Comparison of ENCODE assay signal across 13 mouse cellular contexts in genomic region chr8:119948340-119948739, GRCm38 (mm10). TPM values are rescaled to one million over a fixed set of nuclear protein-coding genes. Genes with fewer than 3 reads are reported as not detected.
DNase-seq lines count a peak whose midpoint lies in the region; ATAC-seq lines count a peak whose summit lies in the region.
"Had no signal": no experiment of that assay in that cellular context is flagged by ENCODE, and none has a peak within 500 bp of the region (broad histone marks: within the 10 kb centered on the region; RNA-seq: fewer than 3 reads in every experiment).

No protein-coding gene starts in this region.

- intact Hi-C loops in left cerebral cortex, postnatal 10 days (cut with DNase I) = no loop called here

- peak; percentile 39 for ATAC-seq in CD4-positive, CD25-positive, alpha-beta regulatory T cell, adult 4 months

- peak; percentile 49 to 57 for DNase-seq in left cerebral cortex, adult 18-20 months (ENCODE audit: low spot score in 2 of 2)
- no peak for DNase-seq in left cerebral cortex, postnatal 10 days (ENCODE audit: extremely low spot score in 1 of 2, low spot score in 2 of 2)
- DNase-seq in CD4-positive helper T cell, adult 2 months (ENCODE audit: low read depth, low spot score) = peak; percentile 68
- DNase-seq in brain, adult 2 months (ENCODE audit: low read depth, low spot score) = peak; percentile 80
- DNase-seq in embryo, embryonic 9.5 days (ENCODE audit: extremely low spot score) = no peak
- no peak for DNase-seq in cerebellum, adult 8-10 months
- no peak for DNase-seq in cerebellum, postnatal 25 days
- DNase-seq: cerebellum, adult 9-11 months; gastrocnemius, postnatal 14 days; thymus, postnatal 36 days had no signal

RNA-seq across cellular contexts. Expression of gene Gm20388, which starts 37.7 kb away (rescaled TPM):
- 1 to 10 TPM; 4.4 to 7.8 TPM for total RNA-seq in left cerebral cortex, adult 18-20 months (2021)
- total RNA-seq in left cerebral cortex, postnatal 10 days (2021) = 1 to 10 TPM; 4.4 to 9.0 TPM
- 10 to 100 TPM; 10.7 to 12.8 TPM for polyA plus RNA-seq in CD4-positive, CD25-positive, alpha-beta regulatory T cell, adult 4 months (2017; shearing (Covaris generic))
- polyA plus RNA-seq: forebrain, embryonic 11.5 days; kidney, postnatal 0 days had no signal

RNA-seq across cellular contexts. Expression of gene Usp10, which starts 38.2 kb away (rescaled TPM):
- 10 to 100 TPM; 87.0 to 94.9 TPM for total RNA-seq in left cerebral cortex, adult 18-20 months (2021)
- total RNA-seq in left cerebral cortex, postnatal 10 days (2021) = 100 to 1,000 TPM in 1 of 2 experiments, 10 to 100 TPM in 1; 94.5 to 114 TPM
- 10 to 100 TPM; 56.3 to 97.3 TPM for polyA plus RNA-seq in CD4-positive, CD25-positive, alpha-beta regulatory T cell, adult 4 months (2017; shearing (Covaris generic))

RNA-seq across cellular contexts. Expression of gene Crispld2, which starts 43.9 kb away (rescaled TPM):
- total RNA-seq in left cerebral cortex, adult 18-20 months (2021) = 1 to 10 TPM; 2.1 to 2.7 TPM
- total RNA-seq in left cerebral cortex, postnatal 10 days (2021) = 1 to 10 TPM; 2.0 to 2.5 TPM
- under 1 TPM; 0.11 to 0.14 TPM for polyA plus RNA-seq in CD4-positive, CD25-positive, alpha-beta regulatory T cell, adult 4 months (2017; shearing (Covaris generic))

Comparison
In these comparisons a context has a peak if more than half of its experiments do, and no peak if none do; other contexts are left out.
1. DNase-seq: peak in left cerebral cortex, adult 18-20 months (2 of 2), CD4-positive helper T cell, adult 2 months (single experiment) and brain, adult 2 months (single experiment); none in left cerebral cortex, postnatal 10 days (0 of 2), embryo, embryonic 9.5 days (single experiment), cerebellum, adult 8-10 months (single experiment) and cerebellum, postnatal 25 days (0 of 2).